Mouse (Mus musculus): Measurements from ENCODE around the gene Ano2. TPM values are rescaled to one million over a fixed set of nuclear protein-coding genes. Genes with fewer than 3 reads are reported as not detected.
A peak's percentile ranks its signal among the peaks of the same experiment; 100 is the strongest.

The Ano2 gene
- total RNA-seq (2015; ENCODE audit: low replicate concordance) (not detected in 2 replicates), total RNA-seq (2017; ENCODE audit: low replicate concordance) (not detected in 2 replicates)

DNA sequence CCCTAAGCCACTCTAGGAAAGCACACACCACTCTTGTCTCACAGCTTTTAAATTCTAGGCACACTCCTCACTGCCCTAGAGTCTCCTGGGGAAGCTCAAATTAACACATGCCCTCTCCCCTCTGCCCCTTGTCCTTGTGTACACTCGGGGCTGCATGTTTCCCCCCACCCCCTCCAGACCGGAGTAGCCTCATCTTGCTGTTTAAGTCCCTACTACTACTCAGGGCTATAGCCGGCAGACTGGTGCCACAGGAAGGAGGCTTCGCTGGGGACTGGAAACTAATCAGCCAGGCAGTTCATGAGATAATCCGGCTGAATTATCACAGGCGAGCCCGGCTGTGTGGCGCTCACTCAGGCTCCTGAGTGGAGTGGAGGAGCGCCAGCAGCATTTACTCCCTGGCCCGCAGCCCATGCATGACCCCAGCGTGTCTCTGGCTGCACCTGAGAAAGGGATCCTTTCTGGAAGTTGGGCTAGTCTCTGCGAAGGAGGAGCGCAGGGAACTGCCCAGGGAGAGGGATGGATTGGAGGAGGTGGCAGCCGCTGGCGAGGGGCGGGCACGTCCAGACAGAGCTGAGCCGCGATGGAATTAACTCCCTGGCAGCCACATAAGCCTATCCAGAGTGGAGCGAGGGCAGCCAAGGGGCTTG is at the start of gene Ano2:
Ano2 (plus strand) TSS at position 363 of the 647 bp plus-strand sequence.
- ATAC-seq (replicated peaks; ENCODE audit: low FRiP score, poor library complexity, severe bottlenecking) = no peak

DNA sequence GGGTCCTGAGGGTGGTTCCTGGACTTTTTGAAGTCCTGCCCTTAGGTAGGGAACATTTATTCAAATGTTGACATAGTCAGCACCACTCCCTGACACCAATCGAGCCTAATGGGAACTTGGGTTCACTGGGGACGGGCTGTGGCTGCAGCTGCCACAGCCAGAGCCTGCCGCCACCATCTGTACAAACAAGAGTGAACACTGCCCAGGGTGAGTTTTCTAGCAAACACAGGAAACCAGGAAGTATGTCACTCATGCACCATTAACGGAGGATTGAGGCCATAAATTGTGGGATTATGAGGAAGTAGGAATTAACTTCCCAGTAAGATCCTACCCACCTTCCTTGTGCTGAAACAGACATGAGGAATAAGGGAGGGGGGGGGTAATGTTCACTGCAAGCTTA is 49.7 kb upstream of the Ano2 start:
- ATAC-seq (replicated peaks; ENCODE audit: low FRiP score, poor library complexity, severe bottlenecking) = no peak

DNA sequence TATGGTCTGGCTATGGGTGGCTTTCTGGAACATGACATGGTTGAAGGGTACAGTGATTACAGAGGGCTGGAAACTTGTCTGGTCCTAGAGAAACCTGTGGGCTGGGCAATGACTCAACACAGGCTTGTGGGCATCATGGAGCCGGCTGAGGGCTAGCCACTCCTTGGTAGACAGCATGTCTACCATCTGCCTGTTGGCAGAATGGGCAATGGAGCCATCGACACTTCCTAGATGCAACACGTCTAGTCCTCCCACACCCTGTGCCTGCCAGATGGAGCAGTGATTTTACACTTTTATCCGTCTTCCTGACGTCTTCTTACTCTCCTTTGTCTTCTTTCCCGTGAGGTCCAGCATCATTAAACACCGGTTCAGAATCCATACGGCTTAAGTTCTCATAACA is 49.1 kb upstream of the Ano2 start:
- ATAC-seq (replicated peaks; ENCODE audit: low FRiP score, poor library complexity, severe bottlenecking) = no peak

DNA sequence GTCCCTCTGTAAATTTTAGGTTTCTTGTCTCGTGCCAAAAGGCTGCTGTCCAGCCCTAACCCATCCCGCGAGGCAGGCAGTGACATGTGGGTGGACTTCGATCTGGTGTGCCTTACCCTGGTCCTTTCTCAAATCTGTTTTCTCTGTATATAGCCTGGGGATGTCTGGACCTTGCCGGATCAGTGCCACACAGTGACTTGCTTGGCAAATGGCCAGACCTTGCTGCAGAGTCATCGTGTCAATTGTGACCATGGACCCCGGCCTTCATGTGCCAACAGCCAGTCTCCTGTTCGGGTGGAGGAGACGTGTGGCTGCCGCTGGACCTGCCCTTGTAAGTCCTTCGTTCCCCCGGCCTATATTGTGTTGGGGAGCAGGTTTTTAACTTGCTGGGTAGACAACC is 41.3 kb upstream of the Ano2 start:
- ATAC-seq (replicated peaks; ENCODE audit: low FRiP score, poor library complexity, severe bottlenecking) = no peak

DNA sequence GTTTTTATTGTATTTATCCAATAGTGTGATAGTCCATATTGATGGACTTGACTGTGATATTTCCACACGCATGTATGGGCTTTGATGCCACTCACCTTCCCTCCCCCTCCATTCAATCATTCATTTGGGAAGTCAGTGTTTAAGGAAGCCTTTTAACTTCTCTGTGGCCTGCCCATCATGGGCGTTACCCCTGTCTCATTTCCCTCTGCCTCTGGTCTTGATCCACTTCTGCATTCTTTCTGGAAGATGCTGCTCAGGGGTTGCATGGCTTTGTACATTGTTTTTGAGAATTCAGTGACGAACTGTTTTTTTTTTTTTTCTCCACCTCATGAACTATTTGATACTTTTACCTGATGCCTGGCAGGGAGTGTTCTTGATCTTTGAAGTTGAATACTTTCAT is 38.9 kb upstream of the Ano2 start:
- no peak for ATAC-seq (replicated peaks; ENCODE audit: low FRiP score, poor library complexity, severe bottlenecking)

DNA sequence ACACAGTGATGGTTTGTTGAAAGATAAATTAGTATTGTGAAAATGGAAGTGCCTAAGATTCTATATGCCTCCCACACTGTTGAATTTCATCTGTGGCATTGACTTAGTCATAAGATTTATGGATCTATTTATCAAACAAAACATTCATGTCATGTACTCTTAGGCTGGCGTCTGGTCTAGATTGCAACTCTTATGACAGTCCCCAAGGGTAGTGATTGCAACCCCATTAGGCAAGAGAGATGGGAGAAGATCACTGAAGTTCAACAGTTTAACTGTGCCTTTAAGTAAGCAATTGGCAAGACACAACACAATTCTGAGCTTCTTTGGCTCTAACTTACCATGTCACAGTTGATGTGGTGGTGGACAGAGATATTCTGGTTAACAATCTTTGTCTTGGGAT is 36.8 kb upstream of the Ano2 start:
- no peak for ATAC-seq (replicated peaks; ENCODE audit: low FRiP score, poor library complexity, severe bottlenecking)

DNA sequence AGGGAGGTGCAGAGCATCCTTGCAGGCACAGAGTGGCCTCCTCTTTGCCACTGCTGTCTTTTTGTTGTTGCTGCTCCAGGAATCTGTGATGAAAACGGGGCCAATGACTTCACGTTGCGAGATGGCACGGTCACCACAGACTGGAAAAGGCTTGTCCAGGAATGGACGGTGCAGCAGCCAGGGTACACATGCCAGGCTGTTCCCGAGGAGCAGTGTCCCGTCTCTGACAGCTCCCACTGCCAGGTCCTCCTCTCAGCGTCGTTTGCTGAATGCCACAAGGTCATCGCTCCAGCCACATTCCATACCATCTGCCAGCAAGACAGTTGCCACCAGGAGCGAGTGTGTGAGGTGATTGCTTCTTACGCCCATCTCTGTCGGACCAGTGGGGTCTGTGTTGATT is 33.3 kb upstream of the Ano2 start:
- ATAC-seq (replicated peaks; ENCODE audit: low FRiP score, poor library complexity, severe bottlenecking) = no peak

DNA sequence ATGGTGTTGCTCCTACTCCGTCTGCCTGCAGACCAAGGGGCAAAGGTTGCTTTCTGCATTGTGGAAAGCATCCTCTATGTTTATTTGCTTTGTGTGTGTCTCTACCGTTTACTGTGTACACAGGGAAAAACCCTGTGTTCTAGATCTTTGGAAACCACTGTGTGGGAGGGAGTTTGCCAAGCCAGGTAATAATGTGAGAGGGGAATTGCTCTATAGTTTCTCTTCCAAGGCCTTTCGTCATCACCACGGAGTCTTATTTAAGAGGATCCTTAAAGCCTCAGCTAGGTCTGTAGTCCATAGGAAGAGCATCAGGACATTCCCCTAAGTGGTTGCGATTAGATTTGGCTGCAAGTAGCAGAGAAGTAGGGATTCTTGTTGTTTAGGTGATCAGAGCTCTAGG is 32.3 kb upstream of the Ano2 start:
- no peak for ATAC-seq (replicated peaks; ENCODE audit: low FRiP score, poor library complexity, severe bottlenecking)

DNA sequence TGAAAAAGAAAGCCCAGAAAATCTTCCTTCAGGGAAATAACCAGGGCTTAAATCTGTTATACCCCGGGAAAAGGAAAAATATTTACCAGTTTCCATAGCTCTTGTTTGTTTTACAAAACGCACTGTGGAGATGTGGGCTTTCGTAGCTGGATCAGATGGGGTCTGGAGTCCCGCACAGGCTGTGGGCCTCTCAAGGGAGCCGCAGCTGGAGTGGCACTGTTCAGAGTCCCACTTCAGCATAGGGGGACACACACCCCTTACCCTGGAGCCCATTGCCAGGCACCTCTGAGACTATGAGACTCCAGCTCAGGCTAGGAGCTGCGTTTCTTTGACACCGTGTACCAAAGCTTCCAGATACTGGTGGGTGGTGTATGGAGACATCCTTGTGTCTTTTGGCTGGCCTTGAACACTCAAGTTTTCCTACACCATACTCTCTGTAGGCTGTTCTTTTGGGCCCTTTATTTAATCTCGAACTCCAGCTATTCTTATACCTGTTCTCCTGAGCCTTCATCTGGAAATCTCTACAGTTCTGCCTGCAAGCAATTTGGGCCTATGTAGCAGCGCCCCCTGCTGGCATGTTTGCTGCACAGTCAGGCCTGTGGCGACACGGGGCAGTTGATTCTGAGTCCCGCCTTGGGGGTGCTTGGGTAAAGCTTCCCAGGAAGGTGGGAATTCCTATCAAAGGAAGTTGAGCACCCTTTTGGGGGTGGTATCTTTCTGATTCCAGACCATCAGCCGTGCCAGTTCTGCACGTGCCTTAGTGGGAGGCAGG is 28.9 kb upstream of the Ano2 start:
- peak; percentile 78 for ATAC-seq (replicated peaks; ENCODE audit: low FRiP score, poor library complexity, severe bottlenecking)

DNA sequence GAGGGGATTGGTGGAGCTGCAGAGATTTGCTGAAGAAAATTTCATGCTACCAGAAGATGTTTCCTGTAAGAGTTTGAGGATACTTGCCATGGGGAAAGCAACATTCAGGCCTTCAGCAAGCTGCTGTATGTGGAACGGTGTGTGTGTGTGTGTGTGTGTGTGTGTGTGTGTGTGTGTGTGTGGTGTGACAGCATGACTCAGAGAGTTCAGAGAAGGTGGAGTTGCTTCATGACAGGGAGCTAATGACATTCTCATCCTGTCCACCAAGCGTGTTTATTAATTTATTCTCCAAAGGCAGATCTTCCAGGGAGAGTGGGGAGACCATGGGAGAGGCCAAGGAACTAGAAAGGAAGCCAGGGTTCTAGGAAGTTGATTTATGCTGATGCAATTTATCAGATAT is 26.3 kb upstream of the Ano2 start:
- ATAC-seq (replicated peaks; ENCODE audit: low FRiP score, poor library complexity, severe bottlenecking) = no peak

DNA sequence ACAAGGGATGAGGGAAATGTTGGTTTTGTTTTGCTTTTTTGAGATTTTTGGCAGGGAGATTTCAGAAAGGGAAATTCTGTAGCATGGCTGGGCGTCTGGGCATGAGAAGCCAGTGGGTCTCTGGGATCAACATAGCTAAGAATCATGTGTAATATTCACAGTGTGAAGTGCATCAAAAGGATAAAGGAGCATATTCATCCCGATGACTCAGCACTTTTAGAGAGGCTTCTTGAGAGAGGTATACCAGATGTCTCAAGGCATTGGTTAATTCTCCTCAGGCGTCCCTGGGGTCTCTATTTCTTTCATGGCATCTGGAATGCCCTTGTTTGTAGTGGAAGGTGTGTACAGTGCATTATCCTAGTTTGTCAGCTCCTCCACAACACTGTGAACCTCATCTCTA is 18.4 kb upstream of the Ano2 start:
- ATAC-seq (replicated peaks; ENCODE audit: low FRiP score, poor library complexity, severe bottlenecking) = no peak

DNA sequence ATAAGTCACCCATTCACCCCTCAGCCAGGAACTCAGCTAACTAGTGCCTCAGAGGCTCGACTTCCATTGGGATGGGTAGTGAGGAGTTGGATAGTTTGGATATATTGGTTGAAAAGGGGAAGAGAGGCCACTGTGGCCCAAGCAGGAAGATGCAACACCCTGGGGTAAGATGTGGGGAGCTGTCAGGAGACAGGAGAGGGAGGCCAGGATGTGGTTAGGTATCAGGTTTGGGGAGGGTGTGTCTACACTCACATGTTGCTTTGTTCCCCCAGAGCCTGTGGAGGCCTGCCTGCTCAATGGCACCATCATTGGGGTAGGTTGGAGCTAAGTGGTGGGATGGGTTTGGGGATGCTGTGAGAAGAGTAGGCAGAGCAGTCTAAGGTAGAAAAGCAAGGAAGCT is 11.7 kb upstream of the Ano2 start:
- ATAC-seq (replicated peaks; ENCODE audit: low FRiP score, poor library complexity, severe bottlenecking) = no peak

DNA sequence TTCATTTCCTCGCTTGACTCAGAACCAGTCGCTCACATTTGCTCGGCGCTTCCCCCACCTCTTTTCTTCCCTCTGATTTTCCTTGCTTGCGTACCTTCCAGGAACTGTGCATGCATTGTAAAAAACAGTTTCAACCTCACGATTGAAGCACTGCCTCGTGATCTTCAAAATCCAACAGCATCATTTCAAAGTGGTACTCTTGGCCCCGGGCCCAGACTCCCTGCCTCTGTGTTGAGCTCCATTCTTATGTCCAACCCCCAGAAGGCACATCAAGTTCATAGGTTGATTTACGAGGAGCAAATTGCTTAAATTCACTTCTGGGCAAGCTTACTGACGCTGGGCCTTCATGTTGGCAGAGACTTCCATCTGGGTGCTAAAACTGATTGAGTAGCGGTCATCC is 9.6 kb upstream of the Ano2 start:
- ATAC-seq (replicated peaks; ENCODE audit: low FRiP score, poor library complexity, severe bottlenecking) = no peak

DNA sequence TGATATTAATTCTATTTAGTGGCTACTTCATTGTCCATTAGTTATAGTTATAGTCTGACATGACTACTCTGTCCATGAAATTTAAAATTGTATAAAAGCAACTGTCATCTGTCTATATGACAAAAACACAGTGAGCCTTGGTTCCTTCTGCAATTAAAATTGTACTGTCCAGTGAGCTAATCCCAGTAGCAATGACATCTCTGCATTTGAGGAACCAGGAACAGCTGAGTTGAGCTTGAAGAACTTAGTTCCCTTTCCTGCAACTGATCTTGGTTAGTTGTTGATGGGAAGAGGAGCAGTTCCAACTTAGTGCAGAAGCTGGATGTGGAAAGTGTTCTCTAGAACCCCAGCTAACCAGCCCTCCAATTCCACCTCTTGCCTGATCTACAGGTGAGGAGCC is 4.8 kb upstream of the Ano2 start:
- ATAC-seq (replicated peaks; ENCODE audit: low FRiP score, poor library complexity, severe bottlenecking) = no peak

DNA sequence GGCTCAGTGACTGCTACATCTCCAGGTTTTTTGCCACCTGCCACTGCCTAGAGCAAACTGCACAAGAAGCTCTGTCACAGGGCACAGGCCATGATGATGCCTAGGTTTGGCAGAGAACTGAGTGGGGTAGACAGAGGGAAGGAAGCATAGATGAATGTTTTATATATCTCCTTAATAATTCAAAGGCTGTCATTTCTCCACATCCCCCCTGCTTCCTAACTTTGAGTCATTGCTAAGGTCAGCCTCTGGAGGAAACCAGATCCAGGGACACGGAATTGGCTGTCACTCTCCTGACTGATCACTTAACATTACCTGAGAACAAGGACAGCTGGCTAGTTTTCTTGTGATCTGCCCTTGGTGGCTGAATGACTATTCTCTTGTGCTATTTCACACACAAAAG is 2.2 kb upstream of the Ano2 start:
- no peak for ATAC-seq (replicated peaks; ENCODE audit: low FRiP score, poor library complexity, severe bottlenecking)

DNA sequence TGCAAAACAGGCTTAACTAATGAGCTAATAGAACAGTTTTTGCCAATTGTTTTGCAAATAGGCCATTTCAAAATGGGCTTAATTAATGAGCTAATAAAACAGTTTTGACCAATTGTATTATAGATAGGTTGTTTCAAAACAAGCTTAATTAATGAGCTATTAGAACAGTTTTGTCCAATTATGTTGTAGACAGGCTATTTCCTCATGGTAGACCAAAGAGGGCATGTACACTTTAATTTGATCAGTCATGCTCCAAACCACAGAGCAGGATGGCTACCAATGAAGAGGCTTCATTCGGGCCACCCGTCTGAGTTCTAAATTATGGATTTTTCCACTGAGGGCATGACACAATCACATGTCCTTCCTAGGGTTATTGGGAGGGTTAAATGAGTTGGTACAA is 10.9 kb downstream of the Ano2 start:
- no peak for ATAC-seq (replicated peaks; ENCODE audit: low FRiP score, poor library complexity, severe bottlenecking)

DNA sequence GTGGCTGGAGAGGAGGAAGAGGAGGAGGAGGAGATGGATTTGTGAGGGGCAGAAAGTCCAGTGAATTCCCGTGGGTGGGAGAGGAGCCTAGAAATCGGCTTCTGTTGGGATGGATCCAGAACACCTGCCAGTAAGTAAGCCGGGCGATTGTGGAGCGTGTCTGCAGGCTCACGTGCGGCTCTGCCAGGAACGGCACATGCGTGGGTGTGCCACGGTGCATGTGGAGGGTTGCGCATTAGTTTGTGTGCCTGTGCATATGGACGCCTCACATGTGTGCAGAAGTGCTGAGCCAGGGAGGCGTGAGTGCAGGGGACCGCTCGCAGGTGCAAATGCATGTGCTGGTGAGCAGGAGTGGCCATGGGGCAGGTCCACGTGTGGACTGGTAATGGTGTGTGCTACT is 21.0 kb downstream of the Ano2 start:
- ATAC-seq (replicated peaks; ENCODE audit: low FRiP score, poor library complexity, severe bottlenecking) = no peak

DNA sequence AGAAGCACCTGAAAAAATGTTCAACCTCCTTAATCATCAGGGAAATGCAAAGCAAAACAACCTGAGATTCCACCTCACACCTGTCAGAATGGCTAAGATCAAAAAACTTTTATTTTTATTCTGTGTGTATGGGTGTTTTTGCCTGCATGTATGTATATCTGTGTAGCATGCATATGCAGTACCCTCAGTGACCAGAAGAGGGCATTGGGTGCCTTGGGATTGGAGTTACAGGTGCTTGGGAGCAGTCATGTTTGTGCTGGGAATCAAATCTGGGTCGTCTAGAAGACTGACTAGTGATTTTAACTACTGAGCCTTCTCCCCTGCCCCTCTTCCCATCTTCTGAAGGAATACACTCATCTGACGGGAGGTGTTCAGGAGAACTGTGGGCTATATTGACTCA is 36.2 kb downstream of the Ano2 start:
- peak; percentile 57; the same call in 1 of the 2 replicates for ATAC-seq (replicated peaks; ENCODE audit: low FRiP score, poor library complexity, severe bottlenecking)

DNA sequence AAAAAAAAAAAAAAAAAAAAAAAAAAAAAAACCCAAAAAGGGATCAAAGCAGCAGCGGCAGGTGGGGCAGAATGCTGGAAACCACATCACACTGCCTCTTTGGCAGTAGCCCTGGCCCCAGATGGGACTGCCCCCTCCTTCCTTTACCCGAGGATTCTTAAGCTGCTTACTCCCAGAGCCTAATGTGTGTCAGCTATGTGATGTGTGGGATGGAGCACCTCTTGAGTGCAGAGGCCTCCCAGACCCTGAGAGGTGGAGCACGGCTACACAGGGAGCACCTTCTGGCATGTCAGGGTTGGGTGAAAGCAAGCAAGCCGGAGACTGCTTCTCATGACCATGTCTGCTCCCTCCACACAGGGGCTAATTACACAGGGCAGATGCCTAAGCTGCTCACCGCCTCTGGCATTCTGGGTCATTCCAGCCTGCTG is 37.3 kb downstream of the Ano2 start:
- no peak for ATAC-seq (replicated peaks; ENCODE audit: low FRiP score, poor library complexity, severe bottlenecking)

DNA sequence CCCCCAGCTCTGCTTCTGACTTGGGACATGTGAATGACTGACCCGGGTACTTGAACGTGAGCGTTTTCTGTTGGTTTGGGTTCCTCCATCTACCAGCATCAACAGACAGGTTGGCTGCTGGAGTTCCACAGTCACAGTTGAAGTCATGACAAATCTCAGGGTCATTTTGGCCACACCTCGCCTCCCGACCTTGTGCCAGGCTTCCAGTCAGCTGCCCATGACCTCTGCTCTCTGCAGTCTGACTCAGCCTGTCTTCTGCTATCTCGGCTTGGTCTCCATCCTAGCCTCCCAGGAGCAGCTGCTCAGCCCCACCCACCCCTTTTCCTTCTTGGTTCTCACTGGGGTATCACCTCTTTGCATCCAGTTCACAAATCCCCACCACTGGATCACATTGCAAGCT is 39.3 kb downstream of the Ano2 start:
- ATAC-seq (replicated peaks; ENCODE audit: low FRiP score, poor library complexity, severe bottlenecking) = no peak

DNA sequence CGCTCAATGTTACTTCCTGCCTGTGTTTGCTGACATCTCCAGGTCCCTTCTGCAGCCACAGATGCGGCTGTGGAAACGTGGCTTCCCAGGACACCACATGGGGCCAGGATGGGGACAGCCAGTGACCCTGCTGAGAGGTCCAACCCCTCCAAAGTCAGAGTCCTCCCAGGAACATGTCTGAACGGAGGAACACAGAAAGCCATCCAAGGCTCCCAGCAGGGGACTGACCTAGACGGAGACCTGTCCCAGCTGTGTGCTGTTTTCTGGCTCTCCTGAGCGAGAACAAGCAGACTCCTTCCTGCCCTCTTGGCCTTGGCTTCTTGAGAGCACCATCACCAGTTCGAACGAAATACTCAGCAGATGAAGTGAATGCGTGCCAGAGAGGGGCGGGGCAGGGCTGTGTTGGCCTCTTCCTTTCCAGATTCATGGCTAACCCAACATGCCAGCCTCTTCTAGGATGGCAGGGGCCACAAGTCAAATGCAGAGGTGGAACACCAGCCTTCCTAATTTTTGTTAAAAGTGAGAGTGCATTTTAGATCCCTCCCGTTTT is 39.8 kb downstream of the Ano2 start:
- no peak for ATAC-seq (replicated peaks; ENCODE audit: low FRiP score, poor library complexity, severe bottlenecking)

Data from erythroblast, adult 5-6 weeks (primary cell).